Mouse (Mus musculus) left cerebral cortex, adult 11 months (tissue): ENCODE data around the gene Trpc4ap.
A peak's percentile ranks its signal among the peaks of the same experiment; 100 is the strongest.

Source experiments
- DNase-seq: peaks from one replicate; pipeline ENCODE4 v3.0.0; 2022; ENCODE audit warnings: low spot score

Trpc4ap gene

DNA sequence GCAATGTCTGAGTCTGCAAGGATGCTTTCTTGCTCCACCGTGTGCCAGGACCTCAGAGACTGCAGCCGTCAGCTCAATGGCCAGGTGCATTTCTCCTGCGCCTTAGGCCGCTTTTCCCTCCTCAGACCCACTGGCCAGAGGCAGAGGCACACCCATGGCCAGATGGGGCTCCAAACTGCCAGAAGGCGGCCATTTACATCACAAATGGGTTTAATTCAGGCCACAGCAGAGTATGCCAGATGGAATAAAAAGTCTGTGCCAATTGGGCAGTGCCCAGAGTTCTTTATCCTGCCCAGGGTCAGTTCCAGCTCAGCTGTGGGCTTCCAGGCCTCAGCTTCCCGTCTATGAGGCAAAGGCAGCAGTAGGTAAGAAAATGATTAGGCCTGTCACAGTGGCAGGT is 51.5 kb downstream of the Trpc4ap start:
- peak; percentile 49 for DNase-seq

DNA sequence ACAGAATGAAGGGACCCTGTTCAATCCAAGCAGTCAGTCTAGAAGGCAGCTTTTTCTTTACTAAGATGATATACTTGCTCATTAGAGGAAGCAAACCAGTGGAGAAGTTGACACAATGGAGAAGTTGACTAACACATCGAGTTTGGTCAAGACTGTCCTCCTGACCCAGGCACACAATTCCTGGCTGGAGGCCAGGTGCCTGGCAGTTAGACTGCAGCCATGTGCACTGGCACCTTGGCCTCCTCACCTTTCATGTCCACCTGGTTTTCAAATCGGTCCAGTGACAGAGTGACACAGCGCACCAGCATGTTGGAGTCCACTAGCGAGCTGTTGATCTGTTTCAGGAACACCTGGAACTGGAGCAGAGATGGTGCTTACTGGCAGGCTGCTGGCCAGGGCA is 54.8 kb downstream of the Trpc4ap start:
- no peak for DNase-seq

DNA sequence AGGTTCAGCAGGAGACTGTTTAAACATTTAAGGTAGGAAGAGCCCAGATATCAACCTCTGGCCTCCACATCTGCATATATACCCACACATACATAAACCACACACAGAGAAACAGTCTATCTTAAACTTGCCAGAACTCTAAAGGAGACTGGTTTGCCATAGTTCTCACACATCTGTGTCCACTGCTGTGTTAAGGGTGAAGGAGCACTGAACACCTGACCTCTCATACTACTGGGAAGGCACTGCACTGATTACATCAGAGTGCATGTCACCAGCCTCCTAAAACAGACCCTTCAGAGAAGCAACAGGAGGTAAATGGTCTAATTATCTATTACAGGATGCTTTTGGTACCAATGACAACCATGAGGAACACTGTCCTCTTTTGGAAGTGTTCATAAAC is 55.3 kb downstream of the Trpc4ap start:
- DNase-seq = no peak

DNA sequence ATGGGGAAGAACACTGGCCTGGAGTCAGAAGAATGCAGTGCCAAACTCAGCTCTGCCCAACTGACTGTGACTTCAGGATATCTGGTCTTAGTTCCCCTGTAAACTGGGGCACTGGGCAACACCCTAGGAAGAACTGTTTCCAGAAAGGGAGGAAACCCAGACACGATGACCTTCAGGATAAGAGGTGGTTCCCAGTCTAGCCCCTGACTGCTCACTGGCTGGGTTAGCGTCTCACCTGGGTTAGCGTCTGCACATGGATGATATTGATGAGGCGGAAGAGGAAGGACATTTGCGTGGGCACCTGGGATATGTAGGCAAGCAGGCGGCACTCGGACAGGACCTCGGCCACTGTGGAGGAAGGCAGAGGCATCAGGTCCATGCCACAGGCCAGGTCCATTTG is 56.2 kb downstream of the Trpc4ap start:
- DNase-seq = no peak

DNA sequence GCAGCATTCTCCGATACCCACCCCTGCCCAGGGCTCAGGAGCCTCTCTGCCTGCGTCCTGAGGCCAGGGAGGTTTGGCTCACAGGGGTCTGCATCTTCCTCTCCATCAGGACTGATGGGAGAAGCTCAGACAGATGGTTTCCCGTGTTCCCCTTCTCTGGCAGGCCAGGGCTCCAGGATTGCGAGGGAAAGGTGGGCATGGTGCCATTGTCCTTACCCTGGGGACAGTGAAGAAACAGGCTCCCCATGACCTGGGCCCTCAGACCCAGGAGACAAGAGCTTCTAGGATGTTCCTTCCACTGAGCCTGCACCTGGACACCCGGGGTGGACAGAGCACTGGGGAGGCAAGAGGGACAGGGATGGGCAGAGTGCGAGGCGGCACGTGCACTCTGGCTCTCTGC is 57.6 kb downstream of the Trpc4ap start:
- no peak for DNase-seq

DNA sequence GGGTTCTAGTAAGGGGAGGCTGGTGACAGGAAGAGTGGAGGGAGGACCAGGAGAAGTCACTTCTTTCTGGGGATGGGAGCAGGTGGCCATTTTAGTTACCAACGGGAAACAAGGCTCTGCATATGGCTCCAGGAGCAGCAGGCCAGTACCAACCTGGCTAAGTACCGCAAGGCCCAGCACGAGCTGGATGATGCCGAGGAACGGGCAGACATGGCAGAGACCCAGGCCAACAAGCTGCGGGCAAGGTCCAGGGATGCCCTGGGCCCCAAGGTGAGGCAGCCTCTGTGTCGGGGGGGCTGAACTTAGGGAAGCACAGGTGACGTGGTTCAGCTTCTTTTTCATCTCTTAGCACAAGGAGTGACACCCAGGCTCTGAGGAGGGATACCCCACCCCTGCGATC is 58.5 kb downstream of the Trpc4ap start:
- DNase-seq = no peak

DNA sequence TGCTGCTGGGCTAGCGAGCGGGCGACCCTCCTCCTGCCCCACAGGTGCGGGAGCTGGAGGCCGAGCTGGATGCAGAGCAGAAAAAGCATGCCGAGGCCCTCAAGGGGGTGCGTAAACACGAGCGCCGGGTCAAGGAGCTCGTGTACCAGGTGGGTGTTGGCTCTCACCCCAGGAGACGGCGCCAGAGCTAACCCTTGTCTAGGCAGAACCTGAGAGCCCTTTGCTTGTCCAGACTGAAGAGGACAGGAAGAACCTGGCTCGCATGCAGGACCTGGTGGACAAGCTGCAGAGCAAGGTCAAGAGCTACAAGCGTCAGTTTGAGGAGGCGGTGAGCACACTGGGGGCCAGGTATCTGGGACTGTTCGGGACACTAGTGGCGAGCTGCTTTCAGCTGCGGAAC is 59.1 kb downstream of the Trpc4ap start:
- DNase-seq = no peak

DNA sequence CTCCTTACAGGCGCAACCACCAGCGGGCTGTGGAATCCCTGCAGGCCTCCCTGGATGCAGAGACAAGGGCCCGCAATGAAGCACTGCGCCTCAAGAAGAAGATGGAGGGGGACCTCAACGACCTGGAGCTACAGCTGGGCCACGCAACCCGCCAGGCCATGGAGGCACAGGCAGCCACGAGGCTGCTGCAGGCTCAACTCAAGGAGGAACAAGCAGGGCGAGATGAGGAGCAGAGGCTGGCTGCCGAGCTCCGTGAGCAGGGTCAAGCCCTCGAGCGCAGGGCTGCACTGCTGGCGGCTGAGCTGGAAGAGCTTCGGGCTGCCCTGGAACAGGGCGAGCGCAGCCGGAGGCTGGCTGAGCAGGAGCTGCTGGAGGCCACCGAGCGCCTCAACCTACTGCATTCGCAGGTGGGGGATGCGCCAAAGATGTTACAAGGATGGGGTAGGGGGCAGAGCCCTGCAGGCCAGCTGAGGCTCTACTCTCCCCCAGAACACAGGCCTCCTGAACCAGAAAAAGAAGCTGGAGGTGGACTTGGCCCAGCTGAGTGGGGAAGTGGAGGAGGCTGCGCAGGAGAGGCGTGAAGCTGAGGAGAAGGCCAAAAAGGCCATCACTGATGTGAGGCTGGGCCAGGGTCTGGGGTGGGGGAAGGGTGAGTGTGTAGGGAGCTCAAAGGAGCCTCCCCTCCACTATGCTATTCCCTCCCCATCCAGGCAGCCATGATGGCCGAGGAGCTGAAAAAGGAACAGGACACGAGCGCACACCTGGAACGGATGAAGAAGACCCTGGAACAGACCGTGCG is 59.8 kb downstream of the Trpc4ap start:
- no peak for DNase-seq

DNA sequence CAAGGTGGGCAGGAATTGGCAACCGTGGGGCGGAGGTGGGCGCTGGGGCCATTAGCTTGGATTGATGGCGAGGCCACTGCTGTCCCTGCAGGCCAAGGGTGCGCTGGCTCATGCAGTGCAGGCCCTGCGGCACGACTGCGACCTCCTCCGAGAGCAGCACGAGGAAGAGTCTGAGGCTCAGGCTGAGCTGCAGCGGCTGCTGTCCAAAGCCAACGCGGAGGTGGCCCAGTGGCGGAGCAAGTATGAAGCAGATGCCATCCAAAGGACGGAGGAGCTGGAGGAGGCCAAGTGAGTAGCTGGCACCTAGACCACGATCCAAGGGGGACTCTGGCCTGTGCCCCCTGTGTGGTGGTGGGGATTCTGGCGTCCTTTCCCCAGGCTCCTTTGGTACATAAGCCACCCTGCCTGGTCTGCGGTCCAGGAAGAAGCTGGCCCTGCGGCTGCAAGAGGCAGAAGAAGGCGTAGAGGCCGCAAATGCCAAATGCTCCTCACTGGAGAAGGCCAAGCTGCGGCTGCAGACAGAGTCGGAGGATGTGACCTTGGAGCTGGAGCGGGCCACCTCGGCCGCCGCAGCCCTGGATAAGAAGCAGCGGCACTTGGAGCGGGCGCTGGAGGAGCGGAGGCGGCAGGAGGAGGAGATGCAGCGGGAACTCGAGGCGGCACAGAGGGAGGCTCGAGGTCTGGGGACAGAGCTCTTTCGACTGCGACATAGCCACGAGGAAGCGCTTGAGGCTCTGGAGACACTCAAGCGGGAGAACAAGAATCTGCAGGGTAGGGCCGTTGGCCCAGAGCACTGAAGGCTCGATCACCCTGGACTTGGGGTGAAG is 61.4 kb downstream of the Trpc4ap start:
- no peak for DNase-seq

DNA sequence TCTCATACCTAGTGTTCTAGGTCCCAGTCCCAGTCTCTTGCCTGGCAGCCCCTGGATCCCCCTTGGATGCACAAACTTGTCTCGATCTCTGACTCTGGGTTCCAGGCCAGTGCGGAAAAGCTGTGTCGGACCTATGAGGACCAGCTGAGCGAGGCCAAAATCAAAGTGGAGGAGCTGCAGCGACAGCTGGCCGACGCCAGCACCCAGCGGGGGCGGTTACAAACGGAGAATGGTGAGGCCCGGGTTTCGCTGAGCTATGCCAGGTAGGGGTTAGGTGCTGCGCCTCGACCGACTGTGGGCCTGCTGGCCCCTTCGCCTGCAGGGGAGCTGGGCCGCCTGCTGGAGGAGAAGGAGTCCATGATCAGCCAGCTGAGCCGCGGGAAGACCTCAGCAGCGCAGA is 62.0 kb downstream of the Trpc4ap start:
- DNase-seq = no peak

DNA sequence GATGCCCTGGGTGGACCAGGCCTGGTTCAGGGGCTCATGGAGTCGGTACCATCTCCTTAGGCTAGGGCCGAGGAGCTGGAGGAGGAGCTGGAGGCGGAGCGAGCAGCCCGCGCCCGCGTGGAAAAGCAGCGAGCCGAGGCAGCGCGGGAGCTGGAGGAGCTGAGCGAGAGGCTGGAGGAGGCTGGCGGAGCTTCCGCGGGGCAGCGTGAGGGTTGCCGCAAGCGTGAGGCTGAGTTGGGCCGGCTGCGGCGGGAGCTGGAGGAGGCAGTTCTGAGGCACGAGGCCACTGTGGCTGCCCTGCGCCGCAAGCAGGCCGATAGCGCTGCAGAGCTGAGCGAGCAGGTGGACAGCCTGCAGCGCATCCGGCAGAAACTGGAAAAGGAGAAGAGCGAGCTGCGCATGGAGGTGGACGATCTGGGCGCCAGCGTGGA is 62.9 kb downstream of the Trpc4ap start:
- no peak for DNase-seq

DNA sequence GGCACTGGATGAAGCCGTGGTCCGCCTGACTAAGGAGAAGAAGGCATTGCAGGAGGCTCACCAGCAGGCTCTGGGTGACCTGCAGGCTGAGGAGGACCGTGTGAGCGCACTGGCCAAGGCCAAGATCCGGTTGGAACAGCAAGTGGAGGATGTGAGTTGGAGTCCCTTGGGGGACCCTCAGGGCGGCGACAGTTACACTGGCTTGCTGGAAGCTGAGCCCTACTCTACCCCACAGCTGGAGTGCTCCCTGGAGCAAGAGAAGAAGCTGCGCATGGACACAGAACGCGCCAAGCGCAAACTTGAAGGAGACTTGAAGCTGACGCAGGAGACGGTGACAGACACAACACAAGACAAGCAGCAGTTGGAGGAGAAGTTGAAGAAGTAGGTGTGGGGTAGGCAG is 63.7 kb downstream of the Trpc4ap start:
- no peak for DNase-seq

DNA sequence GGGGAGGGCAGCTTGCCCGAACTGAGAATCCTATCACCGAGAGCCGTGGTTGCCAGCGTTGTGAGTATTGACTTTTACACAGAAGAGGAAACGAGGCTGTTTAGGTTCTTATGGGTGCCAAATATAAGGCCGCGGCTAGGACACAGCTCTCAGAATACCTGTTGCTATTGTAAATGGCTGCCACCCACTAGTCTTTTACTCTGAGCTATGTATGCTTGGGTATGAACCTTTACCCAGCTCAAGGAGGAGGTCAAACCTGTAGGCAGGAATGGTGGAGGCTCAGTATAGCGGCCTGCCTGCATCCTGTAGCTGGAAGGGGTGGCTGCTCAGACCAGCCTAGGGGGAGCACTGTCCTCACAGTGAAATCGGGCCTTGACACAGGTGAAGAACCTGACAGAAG is 64.1 kb downstream of the Trpc4ap start:
- DNase-seq = no peak

DNA sequence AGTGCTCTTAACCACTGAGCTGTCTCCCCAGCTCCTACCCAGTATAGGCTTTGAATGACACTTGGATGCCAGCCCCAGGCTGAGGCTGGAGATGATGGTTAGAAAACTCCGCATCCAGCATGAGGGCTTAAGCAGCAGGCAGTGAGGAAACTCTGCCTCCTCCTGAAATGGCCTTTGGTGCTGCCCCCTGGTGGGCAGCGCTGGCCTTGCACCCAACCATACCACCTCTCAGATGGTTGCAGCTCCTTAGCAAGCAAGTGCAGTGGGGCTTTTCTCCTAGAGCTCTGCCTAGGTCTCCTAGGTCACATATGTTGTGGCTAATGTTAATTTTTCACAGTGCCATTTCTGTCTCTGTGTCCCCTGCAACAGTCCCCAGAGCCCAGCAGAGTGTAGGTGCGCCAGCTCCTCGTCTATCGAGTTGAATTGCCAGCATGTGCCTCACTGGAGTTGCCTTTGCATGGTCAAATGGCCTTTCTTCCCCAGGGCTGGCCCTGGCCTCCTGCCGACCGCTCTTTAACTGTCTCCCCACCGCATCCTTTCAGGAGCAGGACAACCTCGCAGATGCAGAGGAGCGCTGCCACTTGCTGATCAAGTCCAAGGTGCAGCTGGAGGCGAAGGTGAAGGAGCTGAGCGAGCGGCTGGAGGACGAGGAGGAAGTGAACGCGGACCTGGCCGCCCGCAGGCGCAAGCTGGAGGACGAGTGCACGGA is 65.0 kb downstream of the Trpc4ap start:
- no peak for DNase-seq

DNA sequence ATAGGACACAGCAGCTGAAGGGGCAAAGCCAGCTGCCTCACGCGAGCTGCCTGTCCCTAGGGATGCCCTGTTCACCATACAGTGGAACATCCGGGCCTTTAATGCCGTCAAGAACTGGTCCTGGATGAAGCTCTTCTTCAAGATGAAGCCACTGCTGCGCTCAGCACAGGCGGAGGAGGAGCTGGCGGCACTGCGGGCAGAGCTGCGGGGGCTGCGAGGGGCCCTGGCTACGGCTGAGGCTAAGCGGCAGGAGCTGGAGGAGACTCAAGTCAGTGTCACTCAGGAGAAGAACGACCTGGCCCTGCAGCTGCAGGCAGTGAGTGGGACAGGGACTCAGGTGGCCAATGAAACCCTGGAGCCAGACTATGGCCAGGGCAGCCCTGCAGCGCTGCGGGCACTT is 65.9 kb downstream of the Trpc4ap start:
- no peak for DNase-seq

DNA sequence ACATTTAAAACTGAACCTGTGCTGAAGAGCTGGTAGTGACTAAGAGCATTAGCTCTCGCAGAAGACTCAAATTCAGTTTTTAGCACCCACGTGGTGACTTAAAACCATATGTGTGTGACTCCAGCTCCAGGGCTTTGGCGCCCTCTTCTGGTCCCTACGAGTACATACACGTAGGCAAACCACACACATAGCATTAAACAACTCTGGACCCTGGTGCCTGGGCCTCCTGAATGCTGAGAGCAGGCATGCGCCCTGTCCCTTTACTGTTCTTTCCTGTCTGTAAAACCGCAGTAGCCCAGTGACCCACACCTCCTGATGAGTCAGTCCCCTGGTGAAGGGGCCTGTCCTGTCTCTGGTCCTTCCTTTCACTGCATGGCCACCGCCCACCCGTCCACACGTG is 67.5 kb downstream of the Trpc4ap start:
- DNase-seq = no peak

DNA sequence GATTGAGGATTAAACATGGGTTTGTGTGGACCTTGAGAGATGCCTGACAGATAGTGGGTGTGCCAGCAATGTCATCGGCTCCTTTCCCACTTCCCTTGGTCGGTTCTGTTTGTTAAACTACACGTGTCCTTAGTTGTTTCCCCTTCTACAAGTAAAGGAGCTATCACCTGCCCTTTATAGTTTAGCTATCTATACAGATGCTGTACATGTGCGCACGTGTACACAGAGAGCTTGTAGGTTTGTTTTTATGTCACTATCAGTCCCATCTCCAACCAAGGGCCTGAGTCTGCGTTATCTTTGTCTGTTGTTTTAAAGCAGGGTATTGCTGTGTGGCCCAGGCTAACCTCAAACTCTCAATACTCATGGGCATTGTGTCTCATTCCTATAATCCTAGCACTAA is 68.2 kb downstream of the Trpc4ap start:
- no peak for DNase-seq

DNA sequence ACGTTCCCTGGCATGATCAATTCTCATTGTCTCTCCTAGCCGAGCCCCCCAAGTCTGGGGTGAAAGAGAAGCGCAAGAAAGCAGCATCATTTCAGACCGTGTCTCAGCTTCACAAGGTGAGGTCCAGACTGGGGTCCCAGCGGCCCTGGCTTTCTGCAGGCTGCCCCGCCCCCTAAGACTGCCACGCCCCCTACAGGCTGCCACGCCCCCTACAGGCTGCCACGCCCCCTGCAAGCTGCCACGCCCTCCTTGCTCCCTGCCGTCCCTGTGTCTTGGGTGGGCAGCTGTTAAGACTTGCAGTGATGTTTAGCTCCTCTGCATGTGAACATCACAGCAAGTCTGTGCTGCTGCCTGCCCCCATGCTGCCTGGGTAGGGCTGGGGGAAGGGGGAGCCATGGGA is 69.6 kb downstream of the Trpc4ap start:
- DNase-seq = no peak

DNA sequence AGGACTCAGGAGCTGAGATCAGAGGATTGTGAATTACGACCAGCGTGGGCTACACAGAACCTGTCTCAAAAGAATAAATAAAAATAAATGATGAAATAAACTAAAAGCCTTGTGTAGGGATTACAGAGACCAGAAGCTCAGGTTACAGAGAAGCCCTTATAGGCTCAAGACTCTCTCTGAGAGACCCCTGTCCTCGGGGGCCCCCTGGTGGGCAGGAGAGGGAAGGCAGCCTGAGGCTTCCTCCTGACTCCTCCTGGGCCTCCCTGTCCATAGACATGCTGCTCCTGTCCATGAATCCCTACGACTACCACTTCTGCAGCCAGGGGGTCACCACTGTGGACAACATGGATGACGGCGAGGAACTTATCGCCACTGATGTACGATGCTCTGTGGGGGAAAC is 72.4 kb downstream of the Trpc4ap start:
- peak; percentile 61 for DNase-seq

DNA sequence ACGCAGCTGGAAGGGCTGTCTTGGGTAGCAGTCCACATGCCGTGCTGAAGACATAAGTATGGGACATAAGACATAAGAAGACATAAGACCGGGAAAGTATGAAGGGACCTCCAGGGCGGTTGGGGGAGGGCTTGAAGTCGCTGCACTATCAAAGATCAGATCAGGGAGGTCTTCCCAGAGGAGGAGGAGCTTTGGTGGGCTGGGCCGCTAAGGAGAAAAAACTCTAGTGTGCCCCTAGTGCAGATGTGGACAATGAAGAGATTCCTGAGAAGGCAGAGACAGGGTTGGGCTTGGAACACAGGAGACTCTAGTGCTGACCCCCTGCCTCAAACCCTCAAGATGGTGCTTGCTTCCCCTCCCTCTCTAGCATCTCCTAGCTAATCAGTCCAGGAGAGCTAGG is 75.2 kb downstream of the Trpc4ap start:
- no peak for DNase-seq

DNA sequence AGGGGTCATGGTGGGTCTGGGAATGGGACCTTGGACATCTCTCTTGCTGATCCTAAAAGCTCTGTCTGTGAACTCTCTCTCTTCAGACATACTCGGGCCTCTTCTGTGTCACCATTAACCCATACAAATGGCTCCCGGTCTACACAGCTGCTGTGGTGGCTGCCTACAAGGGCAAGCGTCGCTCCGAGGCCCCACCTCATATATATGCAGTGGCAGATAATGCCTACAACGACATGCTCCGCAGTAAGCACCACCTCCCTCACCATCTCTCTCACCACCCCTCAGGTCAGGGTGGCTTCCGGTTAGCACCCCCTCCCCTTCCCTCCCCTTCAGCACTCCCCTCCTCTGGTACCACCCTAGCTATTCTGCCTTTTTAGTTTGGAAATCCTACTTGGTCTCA is 78.2 kb downstream of the Trpc4ap start:
- no peak for DNase-seq

DNA sequence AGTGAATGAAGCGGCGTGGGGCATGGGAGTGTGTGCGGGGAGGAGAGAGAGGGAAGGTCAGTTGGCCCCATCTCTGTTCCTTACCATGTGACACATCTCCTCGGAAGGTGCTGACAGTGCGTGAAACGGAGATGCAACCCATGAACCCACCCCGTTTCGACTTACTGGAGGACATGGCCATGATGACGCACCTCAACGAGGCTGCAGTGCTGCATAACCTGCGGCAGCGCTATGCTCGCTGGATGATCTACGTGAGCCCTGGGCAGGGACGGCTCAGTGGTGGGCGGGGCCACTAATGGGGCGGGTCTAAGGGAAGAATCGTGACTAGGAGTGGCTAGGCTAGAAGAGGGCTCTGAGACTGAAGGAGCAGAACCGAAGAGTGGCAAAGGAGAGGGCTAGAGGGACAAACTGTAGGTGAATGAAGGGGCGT is 78.8 kb downstream of the Trpc4ap start:
- DNase-seq = no peak
